Mouse (Mus musculus): ENCODE data around the gene 1700066M21Rik. TPM values are rescaled to one million over a fixed set of nuclear protein-coding genes. Genes with fewer than 3 reads are reported as not detected.

1700066M21Rik gene
- total RNA-seq, 1 experiment from 2014 or later: 18.7 TPM

- ATAC-seq (replicated peaks; ENCODE audit: low read depth, poor library complexity, severe bottlenecking): no peak
Observed at GRCm38 (mm10) chr1:57390993-57391790, 13.8 kb downstream of the 1700066M21Rik start.

GRCm38 (mm10) chr1:57392417-57392816, 15.0 kb downstream of the 1700066M21Rik start:
- ATAC-seq (replicated peaks; ENCODE audit: low read depth, poor library complexity, severe bottlenecking): no peak

- ATAC-seq (replicated peaks; ENCODE audit: low read depth, poor library complexity, severe bottlenecking): peak; percentile 73; the same call in 1 of the 2 replicates
Observed at GRCm38 (mm10) chr1:57394051-57394450, 16.6 kb downstream of the 1700066M21Rik start.

GRCm38 (mm10) chr1:57400321-57400720, 22.9 kb downstream of the 1700066M21Rik start:
- no peak for ATAC-seq (replicated peaks; ENCODE audit: low read depth, poor library complexity, severe bottlenecking)

- no peak for ATAC-seq (replicated peaks; ENCODE audit: low read depth, poor library complexity, severe bottlenecking)
Observed at GRCm38 (mm10) chr1:57400877-57401276, 23.5 kb downstream of the 1700066M21Rik start.

DNA sequence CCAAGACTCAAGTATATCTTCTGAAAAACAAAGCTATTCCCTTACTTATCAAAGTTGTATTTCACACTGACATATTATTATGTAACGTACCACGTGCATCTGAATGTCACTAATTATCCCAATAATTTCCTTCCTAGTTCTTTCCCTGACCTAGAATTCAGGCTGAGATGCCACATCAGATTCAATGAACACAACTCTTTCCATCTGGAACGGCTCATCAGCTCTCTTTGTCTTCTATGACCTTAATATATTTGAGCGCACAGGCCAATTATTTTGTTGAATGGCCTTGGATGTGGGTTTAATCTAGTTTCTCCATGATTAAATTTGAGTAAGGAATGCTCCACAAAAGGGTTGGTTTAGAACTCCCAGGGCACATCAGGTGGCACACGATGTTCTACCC, 24.7 kb downstream of the 1700066M21Rik start:
- ATAC-seq (replicated peaks; ENCODE audit: low read depth, poor library complexity, severe bottlenecking): no peak

- ATAC-seq (replicated peaks; ENCODE audit: low read depth, poor library complexity, severe bottlenecking): peak; percentile 94
Observed at GRCm38 (mm10) chr1:57406187-57407151, 29.0 kb downstream of the 1700066M21Rik start, which contains the start of the genes Maip1 and Tyw5. Gene Maip1, plus strand, starts transcription at chr1:57406328. Gene Tyw5, minus strand, starts transcription at chr1:57407101.

GRCm38 (mm10) chr1:57408994-57409393, 31.6 kb downstream of the 1700066M21Rik start:
- ATAC-seq (replicated peaks; ENCODE audit: low read depth, poor library complexity, severe bottlenecking): no peak

- ATAC-seq (replicated peaks; ENCODE audit: low read depth, poor library complexity, severe bottlenecking): no peak
Observed at GRCm38 (mm10) chr1:57413397-57413796, 36.0 kb downstream of the 1700066M21Rik start.

- peak; percentile 65 for ATAC-seq (replicated peaks; ENCODE audit: low read depth, poor library complexity, severe bottlenecking)
Observed at GRCm38 (mm10) chr1:57423696-57424095, 46.3 kb downstream of the 1700066M21Rik start.

DNA sequence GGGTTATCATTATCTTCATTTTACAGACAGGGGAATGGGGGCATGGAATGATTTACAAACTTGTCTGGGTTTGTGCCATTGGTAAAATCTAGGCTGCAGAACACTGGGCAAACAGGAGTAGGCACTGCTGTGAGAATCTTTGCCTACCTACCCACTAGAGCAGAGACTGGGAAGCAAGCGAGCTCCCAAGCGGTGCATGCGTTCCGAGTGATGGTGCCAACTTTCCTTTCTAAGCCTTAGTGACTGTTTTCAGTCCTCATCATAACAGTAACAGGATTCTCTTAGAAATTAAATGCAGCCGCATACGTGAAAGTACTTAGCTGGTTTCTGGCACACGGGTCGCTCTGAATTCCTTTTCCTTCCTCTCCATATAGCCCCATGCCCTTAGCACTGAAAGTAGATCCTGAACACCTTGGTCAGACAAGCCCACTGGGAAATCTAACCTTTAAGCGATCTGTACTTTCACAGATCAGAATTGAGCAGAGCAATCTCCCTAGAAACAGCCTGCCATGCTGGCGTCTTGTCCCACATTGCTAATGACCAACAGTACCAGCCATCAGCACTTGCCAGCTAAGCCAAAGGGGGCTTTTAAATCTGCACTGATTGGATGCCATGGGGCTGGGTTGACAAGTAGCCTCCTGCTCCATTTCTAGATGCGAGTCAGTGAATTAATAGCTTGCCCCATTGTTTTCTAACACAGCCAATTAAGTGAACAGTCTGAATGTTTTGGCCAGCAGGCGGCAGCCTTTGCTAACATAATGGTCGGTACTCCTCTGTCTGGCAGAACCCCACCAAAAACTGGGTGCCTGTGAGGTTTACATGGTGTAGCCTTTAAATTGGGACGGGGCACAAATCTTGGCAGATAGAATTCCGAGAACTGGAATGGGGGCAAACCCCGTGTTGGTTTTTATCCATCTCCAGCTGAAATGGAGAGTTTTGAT, 51.2 kb downstream of the 1700066M21Rik start:
- peak; percentile 87 for ATAC-seq (replicated peaks; ENCODE audit: low read depth, poor library complexity, severe bottlenecking)

DNA sequence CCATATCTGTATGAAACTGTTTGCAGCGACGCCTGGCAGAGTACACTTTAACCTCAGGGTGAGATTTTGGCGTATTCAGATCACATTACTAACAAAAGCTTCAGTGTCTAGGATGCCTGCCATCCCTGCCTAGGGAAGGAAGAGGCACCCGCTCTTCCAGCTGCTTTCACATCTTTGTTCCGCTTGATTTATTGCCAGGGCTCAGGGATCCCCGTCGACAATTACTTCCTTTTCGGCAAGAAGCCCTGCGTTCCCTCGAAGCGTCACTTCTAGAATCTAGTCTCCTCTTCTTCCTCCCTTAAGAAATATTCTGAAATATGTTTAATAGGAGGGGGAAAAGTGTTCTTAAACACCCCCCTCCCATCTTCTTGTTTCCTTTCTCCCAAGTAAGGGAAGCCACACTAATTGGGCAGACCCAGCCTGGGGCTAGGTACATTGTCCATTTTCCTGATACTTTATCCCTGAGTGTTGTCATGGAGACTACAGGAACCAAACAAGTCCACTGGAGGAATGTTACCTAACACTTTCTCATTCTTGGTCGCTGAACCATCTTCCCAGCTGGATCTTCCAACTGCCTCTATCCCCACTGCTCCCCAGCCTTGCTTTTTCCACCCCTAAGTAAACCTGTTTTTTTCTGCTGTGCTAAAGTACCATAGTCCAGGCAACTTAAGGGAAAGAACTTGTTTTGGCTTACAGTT, 52.5 kb downstream of the 1700066M21Rik start:
- ATAC-seq (replicated peaks; ENCODE audit: low read depth, poor library complexity, severe bottlenecking): peak; percentile 68

GRCm38 (mm10) chr1:57433141-57433540, 55.7 kb downstream of the 1700066M21Rik start:
- ATAC-seq (replicated peaks; ENCODE audit: low read depth, poor library complexity, severe bottlenecking): no peak

Other genes starting within 250 kb of the 1700066M21Rik start
- 11.3 and 16.8 TPM in 2 replicates for gene Maip1, start 28.7 kb downstream of the 1700066M21Rik start, total RNA-seq (2017)
- 14.6 and 22.1 TPM in 2 replicates for gene Tyw5, start 29.5 kb downstream of the 1700066M21Rik start, total RNA-seq (2017)

Data from common myeloid progenitor, adult 5-6 weeks (primary cell).